Mouse (Mus musculus): ENCODE data around the gene Mmab.

Gene Mmab

DNA sequence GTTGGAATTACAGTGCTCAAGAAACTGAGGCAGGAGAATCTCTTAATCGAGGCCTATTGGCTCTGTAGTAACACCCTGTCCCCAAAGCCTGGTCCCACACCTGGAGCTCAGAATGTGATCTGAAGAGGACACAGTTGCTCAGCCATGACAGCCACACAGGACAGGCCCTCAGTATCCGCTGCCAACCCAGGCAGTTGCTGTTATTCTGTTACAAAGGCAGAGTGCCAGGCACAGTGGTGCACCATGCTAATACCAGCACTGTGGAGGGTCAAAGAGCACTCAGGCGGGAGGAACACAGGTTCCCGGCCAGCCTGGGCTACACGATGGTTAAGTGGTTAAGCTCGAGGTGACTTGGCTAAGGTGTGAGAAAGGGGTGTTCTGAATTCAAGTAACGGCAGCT, 14.1 kb downstream of the Mmab start:
- DNase-seq (ENCODE audit: low spot score in 2 of 2): no peak

DNA sequence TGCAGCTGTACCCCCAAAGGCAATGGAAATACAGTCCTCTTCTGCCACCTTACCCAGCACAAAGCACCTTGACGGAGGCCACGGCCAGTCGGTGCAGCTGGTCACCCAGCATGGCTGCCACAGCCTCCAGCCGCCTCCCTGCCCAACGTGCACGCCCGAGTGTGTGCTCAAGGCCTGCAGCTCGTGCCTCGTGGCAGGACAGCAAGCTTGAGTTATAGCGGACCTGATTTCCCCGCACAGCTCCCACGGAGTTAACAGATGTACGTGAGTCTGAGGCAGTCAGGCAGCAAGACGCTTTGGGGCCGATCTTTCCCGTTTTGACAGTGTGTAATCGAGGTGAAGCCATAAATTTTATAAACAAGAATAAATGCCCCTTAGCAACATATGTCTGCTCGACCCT, 15.2 kb downstream of the Mmab start:
- no peak for DNase-seq (ENCODE audit: low spot score in 2 of 2)

DNA sequence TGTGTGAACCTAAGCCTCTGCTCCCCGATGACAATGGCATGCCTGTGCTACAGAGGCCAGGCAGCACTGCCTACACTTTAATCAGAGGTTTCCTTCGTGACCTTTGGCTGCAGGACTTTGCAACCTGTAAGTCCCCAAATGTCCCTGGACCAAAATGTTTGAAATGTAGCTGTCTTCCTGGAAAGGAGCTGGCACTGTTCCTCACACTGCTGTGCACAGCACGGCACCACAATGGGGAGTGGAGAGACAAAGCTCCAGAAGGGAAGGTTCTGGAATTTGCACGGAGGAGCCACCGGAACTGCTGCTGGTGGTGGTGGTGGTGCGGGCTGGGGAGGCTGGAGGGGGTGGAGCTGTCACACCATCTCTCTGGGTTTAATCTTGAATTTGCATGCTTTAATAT, 17.1 kb downstream of the Mmab start:
- no peak for DNase-seq (ENCODE audit: low spot score in 2 of 2)

DNA sequence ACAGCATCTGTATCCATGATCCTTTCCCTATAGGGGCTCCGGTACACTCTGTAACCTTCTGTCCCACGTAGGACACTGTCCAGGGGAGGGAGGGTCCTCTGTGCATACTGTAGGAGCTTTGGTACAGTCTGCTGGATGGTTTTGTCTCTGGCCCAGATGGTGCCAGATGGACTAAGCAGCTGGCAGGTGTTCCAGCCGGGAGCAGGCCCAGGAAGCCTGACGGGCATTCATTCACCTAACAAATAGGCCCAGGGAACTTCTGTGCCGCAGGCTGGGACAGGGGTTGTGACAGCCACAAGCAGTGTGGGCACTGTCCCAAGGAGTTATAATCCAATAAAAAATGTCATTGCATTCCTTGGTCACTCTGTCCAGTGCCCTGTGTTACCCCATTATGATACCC, 19.9 kb downstream of the Mmab start:
- DNase-seq (ENCODE audit: low spot score in 2 of 2): no peak

DNA sequence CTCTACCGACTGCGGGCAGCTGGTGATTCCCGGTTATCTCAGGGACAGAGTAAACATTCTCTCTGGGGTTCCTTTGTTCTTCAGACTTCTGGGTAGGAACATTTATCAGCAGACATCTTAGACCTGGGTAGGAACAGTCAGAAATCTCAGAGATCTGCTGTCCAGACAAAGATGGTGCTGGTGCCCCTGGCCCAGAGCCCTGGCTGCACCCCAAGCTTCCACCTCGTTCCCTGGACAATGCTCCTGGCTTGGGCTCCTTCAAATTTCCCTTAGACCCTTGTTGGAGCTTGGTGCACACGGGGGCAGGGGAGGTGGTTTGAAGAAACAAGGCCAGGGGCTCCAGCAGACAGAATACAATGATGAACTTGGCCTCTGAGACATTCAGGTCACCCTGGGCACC, 21.3 kb downstream of the Mmab start:
- DNase-seq (ENCODE audit: low spot score in 2 of 2): no peak

DNA sequence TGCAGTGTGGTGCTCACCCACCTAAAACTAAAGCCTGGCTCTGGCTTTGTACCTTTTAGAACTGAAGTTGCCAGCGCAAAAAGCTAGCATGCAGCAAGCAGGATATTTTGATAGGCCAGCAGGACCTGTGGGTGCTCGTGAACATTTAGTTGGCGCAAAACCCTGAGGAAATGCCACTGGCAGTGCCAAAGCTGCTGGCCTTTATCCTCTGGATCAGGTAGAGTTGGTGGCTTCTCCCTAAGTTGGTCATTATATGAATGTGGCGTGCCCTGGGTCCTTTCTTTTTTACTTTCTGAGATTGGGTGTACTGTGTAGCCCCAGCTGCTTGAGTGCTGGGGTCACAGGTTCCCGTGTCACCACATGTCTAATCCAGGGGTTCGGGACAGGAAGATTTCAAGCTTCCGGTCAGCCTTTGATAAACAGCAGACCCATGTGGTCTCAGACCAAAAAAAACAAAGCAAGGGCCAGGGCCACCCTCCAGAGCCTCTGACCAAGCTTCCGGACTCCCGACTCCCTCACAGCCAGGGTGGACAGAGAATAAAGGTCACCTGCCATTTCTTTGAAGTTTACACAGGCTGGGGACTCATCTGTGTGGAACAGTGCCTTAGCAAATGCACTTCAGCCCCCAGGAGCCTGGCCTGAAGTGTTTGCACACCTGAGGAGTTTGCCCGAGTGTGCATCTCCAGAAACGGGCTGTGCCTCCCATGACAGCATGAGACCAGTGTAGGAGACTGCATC, 22.1 kb downstream of the Mmab start:
- no peak for DNase-seq (ENCODE audit: low spot score in 2 of 2)

DNA sequence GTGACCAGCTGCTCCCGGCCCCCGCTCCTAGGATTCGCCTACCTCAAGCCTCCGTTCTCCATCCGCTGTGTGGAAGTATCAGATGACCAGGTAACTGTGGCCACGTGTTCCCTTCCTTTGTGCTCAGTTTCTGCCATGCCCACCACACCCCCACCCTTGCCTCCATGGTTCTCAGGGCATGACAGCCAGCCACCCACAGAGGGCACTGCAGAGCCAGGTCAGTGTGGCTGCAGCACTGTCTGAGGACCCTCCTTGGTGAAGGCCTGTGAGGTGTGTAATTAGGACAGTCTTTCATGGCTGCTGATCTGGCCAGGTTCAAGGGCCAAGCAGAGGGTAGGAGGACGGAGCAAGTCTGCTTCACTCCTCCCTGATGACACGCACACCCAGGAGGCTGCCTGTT, 25.3 kb downstream of the Mmab start:
- DNase-seq (ENCODE audit: low spot score in 2 of 2): no peak

DNA sequence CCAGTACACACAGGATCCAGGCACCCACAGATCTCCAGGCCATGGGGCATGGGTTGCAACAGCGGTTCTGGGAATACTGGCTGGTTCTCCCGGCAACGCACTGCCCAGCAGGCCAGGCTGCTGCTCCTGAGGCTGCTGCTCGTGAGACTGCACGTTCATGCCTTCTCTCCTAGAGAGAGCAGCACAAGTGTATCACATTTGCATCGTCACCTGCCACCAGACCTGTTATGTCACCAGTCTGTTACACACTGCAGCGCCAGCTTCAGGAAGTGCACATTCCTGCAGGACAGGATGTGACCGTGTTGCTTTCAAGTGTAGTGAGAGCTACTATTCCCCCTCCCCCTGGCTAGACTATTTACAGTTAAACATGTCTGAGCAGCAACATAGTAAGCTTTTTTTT, 27.0 kb downstream of the Mmab start:
- DNase-seq (ENCODE audit: low spot score in 2 of 2): no peak

DNA sequence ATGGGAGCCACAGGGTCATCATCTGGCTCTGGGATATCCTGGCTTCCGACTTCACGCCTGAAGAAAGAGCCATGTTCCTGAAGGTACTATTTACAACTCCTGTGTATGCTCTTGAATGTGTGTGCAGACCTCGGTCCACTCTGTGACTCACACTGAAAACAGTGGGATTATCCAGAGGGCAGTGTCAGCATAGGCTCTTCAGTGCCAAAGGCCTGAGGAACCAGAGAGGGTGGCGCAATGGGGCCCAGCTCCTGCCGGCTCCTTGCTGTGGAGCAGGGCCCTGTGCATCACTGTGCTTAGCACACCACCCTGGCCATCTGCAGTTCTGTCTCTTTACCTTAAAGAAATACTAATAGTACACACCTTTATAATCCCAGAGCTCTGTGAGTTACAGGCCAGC, 28.3 kb downstream of the Mmab start:
- DNase-seq (ENCODE audit: low spot score in 2 of 2): no peak

DNA sequence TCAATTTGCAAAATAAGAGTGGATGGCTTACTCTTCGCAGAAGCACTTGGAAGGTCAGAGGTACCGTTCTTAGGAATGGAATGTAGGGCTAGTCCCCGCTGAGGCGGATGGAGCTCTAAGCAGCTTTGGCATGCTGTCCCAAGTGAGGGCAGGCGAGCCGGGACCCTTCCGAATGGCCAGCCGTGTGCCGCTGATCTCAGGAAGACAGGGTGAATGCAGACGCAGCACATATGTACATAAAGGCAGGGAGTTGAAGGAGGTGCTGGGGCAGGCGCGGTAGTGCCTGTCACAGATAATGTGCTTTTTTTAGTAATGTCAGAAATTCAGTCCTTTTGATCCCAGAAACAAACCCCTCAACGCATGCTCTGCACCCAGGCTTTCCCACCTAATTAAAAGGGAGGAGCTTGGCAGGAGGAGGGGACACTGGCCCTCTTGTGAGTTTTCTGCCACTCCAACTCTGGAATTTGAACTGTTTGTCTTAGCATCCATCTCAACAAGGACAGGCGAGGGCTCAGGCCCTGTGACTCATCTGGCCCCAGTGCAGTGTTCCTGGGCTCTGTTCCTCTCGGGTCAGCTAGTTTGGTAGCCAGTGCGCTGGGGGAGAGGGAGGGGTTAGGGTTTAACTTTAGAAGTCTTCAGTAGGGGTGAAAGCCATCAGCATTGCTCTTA, 30.7 kb downstream of the Mmab start:
- DNase-seq (ENCODE audit: low spot score in 2 of 2): no peak

DNA sequence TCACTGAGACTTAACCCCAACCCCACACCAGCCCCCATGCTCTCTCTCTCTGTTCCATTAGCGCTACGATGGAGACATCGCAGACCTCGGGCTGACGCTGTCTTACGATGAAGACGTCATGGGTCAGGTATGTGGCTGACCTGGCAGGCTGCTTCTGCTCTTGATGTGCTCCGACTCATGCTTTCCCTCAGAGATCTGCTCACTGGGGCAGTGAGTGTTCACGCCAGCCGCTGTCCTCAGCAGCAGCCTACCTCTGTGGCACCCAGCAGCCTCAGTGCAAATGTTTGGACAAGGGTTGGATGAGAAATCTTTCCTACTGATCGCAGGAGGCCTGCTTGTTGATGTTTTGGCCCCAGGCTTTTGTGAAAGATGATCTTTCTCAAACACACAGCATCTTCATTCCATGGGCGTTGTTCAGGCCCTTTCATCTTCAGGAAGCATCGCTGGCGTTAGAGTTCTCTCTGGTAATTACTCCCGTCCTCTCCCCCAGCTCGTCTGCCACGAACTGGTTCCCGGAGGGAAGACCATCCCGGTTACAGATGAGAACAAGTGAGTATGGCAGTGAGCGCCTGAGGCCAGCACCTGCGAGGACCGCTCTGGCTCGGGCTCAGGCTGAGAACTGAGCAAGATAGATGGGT, 31.4 kb downstream of the Mmab start:
- no peak for DNase-seq (ENCODE audit: low spot score in 2 of 2)

DNA sequence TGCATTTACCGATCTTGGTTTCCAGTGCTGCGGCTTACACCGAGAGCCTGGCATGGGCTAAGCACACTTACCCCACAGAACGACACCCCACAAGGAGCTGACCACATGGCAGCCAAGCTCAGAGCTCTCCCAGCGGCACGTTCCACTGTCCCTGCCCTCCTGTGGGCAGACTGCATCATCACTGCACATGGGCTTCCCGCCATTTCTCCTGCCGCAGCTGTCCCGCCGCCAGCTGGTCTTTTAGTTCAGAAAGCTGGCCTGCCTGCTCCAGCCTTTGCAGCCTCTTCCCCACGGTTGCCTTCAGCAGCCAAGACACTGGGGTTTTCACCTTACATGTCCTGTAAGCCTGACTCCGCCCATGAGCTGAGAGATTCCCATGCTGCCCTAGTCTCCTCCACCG, 33.4 kb downstream of the Mmab start:
- DNase-seq (ENCODE audit: low spot score in 2 of 2): no peak

DNA sequence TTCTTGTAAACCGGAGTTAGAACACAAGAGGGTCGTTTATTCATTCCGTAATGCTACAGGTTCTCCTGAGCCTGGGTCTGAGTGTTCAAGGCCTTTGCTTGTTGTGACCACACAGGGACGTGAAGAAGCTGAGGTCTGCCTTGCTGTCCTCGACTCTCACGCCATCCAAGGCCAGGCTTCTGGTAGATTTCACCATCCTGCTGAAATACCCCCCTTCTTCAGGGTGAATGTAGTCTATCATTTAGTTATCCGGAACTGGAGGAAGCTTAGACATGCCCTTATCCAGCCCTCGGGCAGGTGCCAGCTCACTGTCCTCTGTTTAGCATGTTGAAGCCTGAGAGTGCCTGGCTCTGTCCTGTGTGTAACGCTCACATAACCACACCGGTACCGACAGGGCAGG, 35.0 kb downstream of the Mmab start:
- DNase-seq (ENCODE audit: low spot score in 2 of 2): no peak

DNA sequence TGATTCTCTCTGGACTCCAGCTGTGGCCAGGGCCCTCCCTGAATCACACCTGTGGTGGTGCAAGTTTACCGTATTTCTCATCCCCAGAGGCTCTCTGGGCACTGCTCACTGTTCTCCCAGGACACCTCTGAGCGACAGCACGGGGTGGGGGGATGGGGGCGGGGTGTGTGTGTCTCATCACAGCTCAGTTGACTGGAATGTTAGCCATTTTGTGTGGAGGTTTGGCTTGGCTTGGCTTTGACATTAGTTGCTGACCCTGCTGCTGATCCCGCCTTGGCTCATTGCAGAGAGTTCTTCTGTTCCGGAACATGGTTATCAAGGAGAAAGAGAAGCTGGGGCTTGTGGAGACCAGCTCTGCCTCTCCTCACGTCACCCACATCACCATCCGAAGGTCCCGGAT, 36.0 kb downstream of the Mmab start:
- DNase-seq (ENCODE audit: low spot score in 2 of 2): no peak

DNA sequence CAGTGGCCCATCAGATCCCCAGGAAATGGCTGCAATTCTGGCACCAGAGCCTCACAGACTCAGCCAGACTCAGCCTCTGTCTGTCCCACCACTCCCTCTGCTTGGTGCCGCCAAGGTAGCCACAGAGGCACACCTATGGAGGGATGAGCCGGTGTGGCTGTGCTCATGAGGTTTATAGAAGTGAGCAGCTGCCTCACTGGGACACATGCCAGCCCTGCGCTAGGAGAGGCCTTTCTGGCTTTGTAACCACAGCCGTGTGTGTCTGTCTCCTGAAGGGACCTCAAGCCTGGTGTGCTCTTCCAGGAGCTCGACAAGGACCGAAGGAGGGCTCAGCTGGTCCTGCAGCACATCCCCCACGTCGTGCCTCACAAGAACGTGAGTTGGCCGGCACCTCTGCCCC, 36.6 kb downstream of the Mmab start:
- no peak for DNase-seq (ENCODE audit: low spot score in 2 of 2)

DNA sequence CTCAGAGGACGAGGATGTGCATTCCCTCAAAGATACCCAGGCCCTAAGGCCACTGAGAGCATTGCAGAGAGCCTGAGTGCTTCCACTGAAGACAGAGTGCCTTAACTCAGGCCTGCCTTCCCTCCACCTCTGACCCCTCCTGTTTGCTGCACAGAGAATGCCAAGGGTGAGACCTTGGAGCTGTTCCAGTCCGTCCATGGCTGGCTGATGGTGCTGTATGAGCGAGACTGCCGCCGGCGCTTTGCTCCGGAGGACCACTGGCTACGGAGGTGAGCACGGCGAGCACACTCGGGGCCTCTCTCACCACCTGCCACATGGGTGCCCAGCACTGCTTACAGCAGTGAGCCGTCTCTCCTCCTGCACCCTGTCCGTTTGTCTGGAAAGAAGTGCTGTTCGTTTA, 37.3 kb downstream of the Mmab start:
- DNase-seq (ENCODE audit: low spot score in 2 of 2): no peak

DNA sequence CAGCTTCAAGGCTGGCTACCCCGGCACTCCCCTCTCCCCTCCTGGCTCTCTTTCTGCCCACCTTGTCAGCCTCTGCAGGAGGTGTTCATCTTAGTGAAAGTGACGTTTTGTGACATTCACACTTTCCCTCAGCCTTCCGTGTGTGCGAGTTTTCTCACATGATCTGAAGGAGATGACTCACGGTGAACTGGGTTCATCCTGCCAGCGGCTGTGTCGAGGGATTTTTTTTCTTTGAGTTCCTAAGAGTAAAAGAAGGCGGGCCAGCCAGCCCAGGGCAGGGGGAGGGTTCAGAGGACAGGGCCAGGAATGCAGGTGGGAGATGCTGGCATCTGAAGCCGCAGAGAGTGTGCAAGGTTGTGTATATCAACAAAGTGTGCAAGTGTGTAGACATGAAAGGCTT, 50.7 kb downstream of the Mmab start:
- DNase-seq (ENCODE audit: low spot score in 2 of 2): peak in 1 of 2 experiments; percentile 18

DNA sequence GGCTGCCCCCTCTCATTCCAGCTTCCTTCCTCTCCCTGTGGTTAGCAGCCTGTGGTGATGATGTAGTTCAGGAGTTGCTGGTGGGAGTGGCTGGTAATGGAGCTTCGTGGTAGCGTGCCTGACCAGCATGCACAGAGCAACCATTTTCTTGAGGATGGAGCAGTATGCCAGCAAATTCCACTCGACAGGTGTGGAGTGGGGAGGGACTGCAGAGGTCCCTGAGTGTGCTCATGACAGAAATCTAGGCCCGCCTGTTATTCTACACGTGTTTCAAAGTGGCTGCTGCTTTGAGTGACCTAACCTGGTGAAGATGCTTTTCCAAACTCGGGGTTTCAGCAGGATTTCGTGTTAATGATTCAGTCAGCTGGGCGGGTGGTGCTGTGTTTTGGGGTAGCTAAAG, 59.4 kb downstream of the Mmab start:
- no peak for DNase-seq (ENCODE audit: low spot score in 2 of 2)

DNA sequence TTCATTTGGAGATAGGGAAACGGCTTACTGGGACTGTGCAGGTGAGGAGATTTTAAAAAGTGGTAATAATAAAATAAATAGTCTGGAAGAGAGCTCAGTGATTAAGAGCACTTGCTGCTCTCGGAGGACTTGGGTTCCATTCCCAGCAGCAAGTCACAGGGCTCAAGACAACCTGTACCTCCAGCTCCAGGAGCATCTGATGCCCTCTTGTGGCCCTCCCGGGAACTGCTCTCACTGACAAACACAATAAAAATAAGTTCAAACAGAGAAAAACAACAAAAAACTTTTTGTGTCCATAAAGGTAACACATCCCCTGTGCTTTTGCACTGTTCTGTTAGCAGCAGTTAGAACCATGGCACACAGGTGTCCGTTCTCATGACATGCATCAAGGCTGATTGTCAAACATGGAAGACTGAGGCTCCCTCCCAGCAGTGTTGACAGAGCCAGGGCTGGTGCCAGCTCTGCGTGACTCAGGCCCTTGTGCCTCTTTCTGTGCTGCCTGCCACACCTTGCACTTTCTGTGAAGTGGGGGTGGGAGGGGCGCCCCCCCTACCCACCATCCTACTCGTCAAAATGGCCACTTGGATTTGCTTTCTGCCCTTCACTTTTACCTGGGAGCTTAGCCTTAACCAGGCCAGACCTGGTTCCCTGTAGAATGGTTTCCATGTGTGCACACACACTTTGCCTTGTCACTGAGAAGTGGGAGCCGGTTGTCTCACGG, 60.5 kb downstream of the Mmab start:
- no peak for DNase-seq (ENCODE audit: low spot score in 2 of 2)
